Mouse (Mus musculus) embryonic facial prominence, embryonic 14.5 days (tissue): ENCODE data around the gene Ninj2. TPM values are rescaled to one million over a fixed set of nuclear protein-coding genes. Genes with fewer than 3 reads are reported as not detected.

Source experiments
- ATAC-seq: fragments of 200-750 bp; cut with Nextera tagmentation; 2 replicates; pipeline ENCODE4 v1.8.0; 2017; ENCODE audit warnings: low read depth, moderate number of reproducible peaks, moderate TSS enrichment
- DNase-seq: peaks from one replicate; pipeline ENCODE4 v3.0.0-alpha.2; 2015; ENCODE audit warnings: low spot score
- H3K27ac ChIP-seq: fragments of 300-500 bp; sonication (generic); replicated peaks from 2 replicates; pipeline ENCODE4 v1.5.1; 2014; ENCODE audit warnings: low read depth, mild to moderate bottlenecking, low read length, moderate library complexity
- H3K27me3 ChIP-seq: fragments of 300-500 bp; sonication (generic); replicated peaks from 2 replicates; pipeline ENCODE4 v1.6.1; 2014; ENCODE audit warnings: low read length; ENCODE audit not compliant: control insufficient read depth, insufficient read depth
- H3K36me3 ChIP-seq: fragments of 300-500 bp; sonication (generic); 2 replicates; pipeline ENCODE4 v1.6.1; 2014; ENCODE audit warnings: low read length, mixed read lengths; ENCODE audit not compliant: control insufficient read depth, insufficient read depth
- H3K4me1 ChIP-seq: fragments of 300-500 bp; sonication (generic); 2 replicates; pipeline ENCODE4 v1.6.1; 2014; ENCODE audit warnings: antibody characterized with exemption, low read length; ENCODE audit not compliant: control insufficient read depth, insufficient read depth
- H3K4me2 ChIP-seq: fragments of 300-500 bp; sonication (generic); 2 replicates; pipeline ENCODE4 v1.6.1; 2014; ENCODE audit warnings: low read depth, mild to moderate bottlenecking, low read length, moderate library complexity, mixed read lengths
- H3K4me3 ChIP-seq: fragments of 300-500 bp; sonication (generic); 2 replicates; pipeline ENCODE4 v1.5.1; 2014; ENCODE audit warnings: low read depth, mild to moderate bottlenecking, low read length
- H3K9ac ChIP-seq: fragments of 300-500 bp; sonication (generic); 2 replicates; pipeline ENCODE4 v1.6.1; 2014; ENCODE audit warnings: low read depth, mild to moderate bottlenecking, low read length, moderate library complexity, mixed read lengths
- H3K9me3 ChIP-seq: fragments of 300-500 bp; sonication (generic); 2 replicates; pipeline ENCODE4 v1.6.1; 2016; ENCODE audit warnings: low read length; ENCODE audit not compliant: control insufficient read depth
- WGBS: fragments of 180-500 bp; shearing (Covaris S2); extraction: QIAGEN DNeasy Blood & Tissue Kit; methylation state at CpG from one replicate; pipeline ENCODE4 v1.1.7; 2014; 5-methylcytosine and 5-hydroxymethylcytosine counted together
- polyA plus RNA-seq: library from polyadenylated mRNA; unstranded; fragments of >200 nt; fragmentation: Nextera tagmentation; extraction: Ambion mirVana; gene quantifications from 2 replicates; pipeline ENCODE4 v1.2.1, GENCODE M21; 2014

Ninj2 gene
- polyA plus RNA-seq, 1 experiment from 2014 or later: 0.61 TPM

- Histone ChIP-seq H3K27ac (no peak overlapping the region), H3K9ac (no peak overlapping the region), H3K9me3 (no peaks in the 10 kb centered on the region), H3K4me2 (no peak overlapping the region), H3K27me3 (no peaks in the 10 kb centered on the region), H3K4me1 (no peaks in the 10 kb centered on the region), H3K36me3 (no peaks in the 10 kb centered on the region), H3K4me3 (no peak overlapping the region)
- ATAC-seq: no peak
- 65% methylated on average over 8 of the region's 8 CpGs for WGBS
- DNase-seq: no peak
These were observed 149.4 kb downstream of the Ninj2 start for GRCm38 (mm10) chr6:120242530-120242929.

DNA sequence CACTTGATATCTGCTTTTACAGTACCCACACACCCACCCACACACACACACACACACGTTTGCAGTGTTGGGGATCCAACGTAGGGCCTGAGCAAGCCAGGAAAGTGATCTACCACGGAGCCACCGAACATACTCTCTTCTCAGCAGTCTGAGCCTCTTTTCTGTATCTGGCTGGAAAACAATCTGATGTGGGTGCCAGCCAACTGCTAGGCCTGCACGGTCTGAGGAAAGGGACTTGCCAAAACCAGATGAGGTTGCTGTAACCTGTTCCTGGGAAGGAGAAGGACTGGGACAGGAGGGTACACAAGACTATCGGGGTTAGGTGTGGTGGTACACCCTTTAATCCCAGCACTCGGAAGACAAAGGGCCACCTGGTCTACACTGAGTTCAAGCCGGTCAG, 150.1 kb downstream of the Ninj2 start:
- Histone ChIP-seq H3K4me1 (no peaks in the 10 kb centered on the region), H3K9me3 (no peaks in the 10 kb centered on the region), H3K9ac (no peak overlapping the region), H3K4me2 (no peak overlapping the region), H3K36me3 (no peaks in the 10 kb centered on the region), H3K27ac (0 out of 2 replicates have a peak overlapping the region, but pooled peaks have one; percentile 18), H3K27me3 (no peaks in the 10 kb centered on the region), H3K4me3 (no peak overlapping the region)
- DNase-seq (peak; percentile 9), ATAC-seq (no peak)
- 71% methylated on average over 8 of the region's 8 CpGs for WGBS

- Histone ChIP-seq H3K36me3 (no peaks in the 10 kb centered on the region), H3K4me1 (no peaks in the 10 kb centered on the region), H3K27ac (no peak overlapping the region), H3K27me3 (no peaks in the 10 kb centered on the region), H3K4me2 (no peak overlapping the region), H3K9me3 (no peaks in the 10 kb centered on the region), H3K9ac (no peak overlapping the region), H3K4me3 (no peak overlapping the region)
- DNase-seq: no peak
- ATAC-seq: no peak
- 74% methylated on average over 5 of the region's 5 CpGs for WGBS
These were observed 153.5 kb downstream of the Ninj2 start for GRCm38 (mm10) chr6:120246676-120247075.

DNA sequence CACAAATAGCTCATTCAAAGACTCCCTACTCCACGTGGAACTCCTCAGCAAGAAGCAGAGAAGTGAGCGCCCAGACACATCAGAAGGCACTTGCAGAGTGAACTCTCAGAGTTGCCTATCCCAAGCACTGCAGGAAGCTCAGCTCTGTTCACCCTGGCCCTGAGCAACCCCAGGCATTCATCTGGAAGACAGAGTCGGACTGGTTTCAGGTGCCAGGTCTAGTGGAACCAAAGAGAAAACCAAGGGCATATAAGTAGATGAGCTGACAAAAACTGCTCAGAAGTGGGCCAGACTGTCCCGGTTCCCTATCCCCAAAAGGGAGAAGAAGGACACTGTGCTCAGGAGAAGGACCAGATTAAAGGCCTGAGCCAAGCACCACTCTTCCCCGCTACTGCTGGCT, 156.7 kb downstream of the Ninj2 start:
- Histone ChIP-seq H3K36me3 (no peaks in the 10 kb centered on the region), H3K4me2 (no peak overlapping the region), H3K9ac (no peak overlapping the region), H3K4me3 (no peak overlapping the region), H3K27me3 (no peaks in the 10 kb centered on the region), H3K4me1 (no peaks in the 10 kb centered on the region), H3K9me3 (no peaks in the 10 kb centered on the region), H3K27ac (no peak overlapping the region)
- DNase-seq: no peak
- whole genome bisulfite sequencing: 66% methylated on average over 5 of the region's 5 CpGs
- ATAC-seq: no peak

Other genes with a start within 250 kb of the Ninj2 start
- 23.4 and 24.3 TPM in 2 replicates for gene Erc1, start 245.2 kb upstream of the Ninj2 start, polyA plus RNA-seq
- gene Rad52, start 190.7 kb upstream of the Ninj2 start, polyA plus RNA-seq: 17.2 and 21.6 TPM in 2 replicates
- gene Wnk1, start 54.7 kb upstream of the Ninj2 start, polyA plus RNA-seq: 73.3 and 83.9 TPM in 2 replicates
- gene D330020A13Rik, start 201.0 kb downstream of the Ninj2 start, polyA plus RNA-seq: 0.46 and 0.71 TPM in 2 replicates
- 1.1 and 1.3 TPM in 2 replicates for gene B4galnt3, start 201.2 kb downstream of the Ninj2 start, polyA plus RNA-seq